Mouse (Mus musculus) layer of hippocampus, adult 9-11 months (tissue): ENCODE results near the gene 4931409K22Rik.

Experiments used
- DNase-seq: peaks from one replicate; pipeline ENCODE4 v3.0.0; 2022

The 4931409K22Rik gene

GRCm38 (mm10) chr5:24556709-24557108 is at the start of gene 4931409K22Rik:
TSS of gene 4931409K22Rik (minus strand) at chr5:24556809.
- DNase-seq = no peak

GRCm38 (mm10) chr5:24605980-24606665 is 49.5 kb upstream of the 4931409K22Rik start:
- DNase-seq = no peak

DNA sequence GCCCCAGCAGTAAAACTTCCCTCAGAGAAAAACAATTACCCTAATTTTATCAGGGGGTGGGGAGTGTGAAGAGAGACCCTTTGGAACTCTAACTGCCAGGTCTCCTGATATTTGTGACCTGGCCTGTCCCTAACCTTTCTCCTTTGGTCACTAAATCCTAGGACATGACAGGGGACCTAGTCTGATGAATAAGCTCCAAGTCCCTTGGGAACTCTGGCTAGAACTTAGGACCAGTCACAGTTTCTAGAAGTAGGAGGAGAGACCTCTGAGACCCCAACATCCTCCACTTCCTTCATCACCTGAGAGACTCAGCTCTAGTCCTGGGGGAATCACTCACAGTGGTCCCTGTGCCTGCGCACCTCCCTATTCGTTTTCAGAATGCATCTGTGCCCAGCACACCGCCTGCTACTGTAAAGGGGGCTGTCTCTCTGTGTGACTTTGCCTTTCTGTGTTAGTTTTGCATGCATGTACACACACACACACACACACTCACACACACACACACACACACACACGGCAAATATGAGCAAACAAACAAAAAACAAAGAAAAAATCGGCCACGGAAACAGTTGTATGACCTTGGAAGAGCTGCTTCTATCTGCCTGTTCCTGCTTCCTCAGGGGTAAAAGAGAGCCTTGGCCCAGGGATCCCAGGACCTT is 48.8 kb upstream of the 4931409K22Rik start:
- no peak for DNase-seq

DNA sequence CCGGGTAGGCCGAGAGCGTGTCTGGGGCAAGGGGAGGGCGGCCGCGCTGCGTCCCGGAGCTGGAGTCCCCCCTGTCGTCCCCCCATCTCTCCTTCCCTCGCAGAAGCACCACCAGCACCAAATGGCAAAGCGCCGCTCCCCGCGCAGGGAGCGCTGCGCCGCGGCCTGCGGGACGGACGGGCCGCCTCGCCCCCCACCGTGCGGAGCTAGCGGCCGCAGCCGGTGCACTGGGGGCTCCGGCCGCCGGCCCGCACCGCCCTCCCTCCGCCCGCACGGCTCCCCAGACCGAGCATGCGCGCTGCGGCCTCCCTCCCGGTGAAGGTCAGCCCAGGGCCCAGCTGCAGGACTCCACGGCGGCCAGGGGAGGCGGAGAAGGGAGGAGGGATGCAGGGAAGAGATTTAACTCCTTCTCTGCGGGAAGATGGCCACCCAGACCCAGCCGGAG is 48.1 kb upstream of the 4931409K22Rik start:
- peak; percentile 81 for DNase-seq

GRCm38 (mm10) chr5:24604080-24604655 is 47.6 kb upstream of the 4931409K22Rik start:
- DNase-seq = no peak

DNA sequence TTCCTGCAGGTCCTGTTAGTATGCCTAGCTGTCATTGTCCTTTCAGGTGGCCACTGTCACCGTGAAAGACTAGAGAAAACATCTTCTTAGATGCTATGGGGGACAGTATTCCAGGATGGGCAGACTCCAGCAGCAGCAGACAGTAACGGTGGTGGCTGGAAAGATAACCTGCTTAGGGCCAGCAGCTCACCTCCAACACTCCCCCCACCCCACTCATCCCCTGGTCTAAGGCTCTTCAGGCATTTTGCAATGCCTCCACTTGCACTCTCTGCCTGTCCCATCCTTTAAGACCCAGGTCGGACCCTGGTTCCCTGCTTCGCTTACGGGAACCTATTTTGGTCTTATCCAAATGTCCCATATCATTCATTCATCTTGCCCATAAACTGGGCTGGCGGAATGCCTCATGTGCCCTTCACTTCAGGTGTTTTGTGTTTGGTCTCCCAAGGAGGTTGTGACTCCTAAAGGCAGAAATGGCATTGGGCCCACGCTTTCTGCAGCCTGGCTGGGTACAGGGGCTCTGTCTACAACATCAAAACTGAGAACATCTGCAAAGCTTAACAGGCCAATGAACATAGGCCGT is 46.9 kb upstream of the 4931409K22Rik start:
- no peak for DNase-seq

DNA sequence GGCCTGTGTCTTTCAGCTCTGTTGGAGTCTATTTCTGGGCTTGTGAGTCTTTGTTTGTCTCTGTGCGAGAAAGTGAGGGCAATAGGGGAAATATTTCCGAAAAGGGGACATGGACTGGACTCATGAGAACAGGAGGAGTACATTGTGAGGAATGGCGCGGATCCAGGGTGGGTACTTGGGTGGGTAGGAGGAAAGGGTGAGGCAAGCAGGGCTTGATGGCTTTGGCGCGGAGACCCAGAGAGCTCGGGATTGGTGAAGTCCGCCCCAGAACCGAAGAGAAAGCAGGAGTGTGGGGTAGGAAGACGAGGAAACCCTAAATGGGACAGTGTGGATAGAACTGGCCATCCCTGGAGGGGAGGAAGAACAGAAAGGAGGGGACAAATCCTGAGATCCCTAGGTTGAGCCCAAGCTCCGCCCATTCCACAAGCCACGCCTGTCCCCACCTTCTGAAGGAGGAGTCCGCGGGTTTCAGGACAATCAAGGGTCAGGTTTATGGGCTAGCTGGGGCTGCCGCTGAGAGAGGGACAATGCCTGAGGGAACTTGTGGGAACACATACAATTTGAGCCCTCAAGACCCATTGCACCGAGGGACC is 46.2 kb upstream of the 4931409K22Rik start:
- DNase-seq = no peak

GRCm38 (mm10) chr5:24601911-24602750 is 45.5 kb upstream of the 4931409K22Rik start:
- DNase-seq = no peak

- no peak for DNase-seq
Measured at GRCm38 (mm10) chr5:24601071-24601835, 44.6 kb upstream of the 4931409K22Rik start.

DNA sequence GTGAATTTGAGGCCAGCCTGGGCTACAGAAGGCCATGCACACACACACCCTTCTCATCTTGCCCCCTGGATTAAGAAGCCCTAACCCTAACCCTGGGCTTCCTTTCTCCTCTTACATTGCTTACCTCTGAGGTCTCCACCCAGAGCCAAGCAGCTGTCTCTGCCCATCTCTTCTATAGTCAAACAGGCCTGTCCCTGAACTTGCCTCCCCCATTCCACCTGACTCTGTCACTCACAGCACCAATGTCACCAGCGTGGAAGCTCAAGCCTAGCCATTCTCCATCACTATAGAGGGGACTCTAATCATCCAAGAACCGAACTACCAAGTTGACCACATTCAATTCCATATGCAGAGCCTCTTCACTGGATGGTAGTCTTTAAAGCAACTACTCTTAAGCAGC is 43.6 kb upstream of the 4931409K22Rik start:
- no peak for DNase-seq

- no peak for DNase-seq
Measured at GRCm38 (mm10) chr5:24599137-24599536, 42.5 kb upstream of the 4931409K22Rik start.

DNA sequence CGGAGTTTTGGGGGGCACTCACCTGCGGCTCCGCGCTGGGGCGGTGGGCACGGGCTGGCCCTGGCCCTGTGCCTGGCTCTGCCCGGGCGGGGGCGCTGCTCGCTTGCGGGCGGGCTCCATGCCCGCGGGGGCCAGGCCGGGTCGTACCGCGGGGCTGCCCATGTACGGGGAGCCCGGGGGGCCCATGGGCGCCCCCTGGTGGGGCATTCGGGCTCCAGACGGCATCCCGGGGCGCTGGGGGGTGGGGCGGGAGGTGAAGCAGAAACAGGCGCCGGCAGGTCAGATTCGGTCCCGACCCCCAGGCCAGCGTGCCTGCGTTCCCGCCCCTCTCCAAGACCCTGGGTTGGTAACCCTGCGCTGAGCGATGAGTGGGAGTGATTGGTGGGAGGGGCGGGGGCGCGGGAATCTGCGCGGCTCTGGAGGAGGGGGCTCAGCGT is 42.0 kb upstream of the 4931409K22Rik start:
- no peak for DNase-seq

DNA sequence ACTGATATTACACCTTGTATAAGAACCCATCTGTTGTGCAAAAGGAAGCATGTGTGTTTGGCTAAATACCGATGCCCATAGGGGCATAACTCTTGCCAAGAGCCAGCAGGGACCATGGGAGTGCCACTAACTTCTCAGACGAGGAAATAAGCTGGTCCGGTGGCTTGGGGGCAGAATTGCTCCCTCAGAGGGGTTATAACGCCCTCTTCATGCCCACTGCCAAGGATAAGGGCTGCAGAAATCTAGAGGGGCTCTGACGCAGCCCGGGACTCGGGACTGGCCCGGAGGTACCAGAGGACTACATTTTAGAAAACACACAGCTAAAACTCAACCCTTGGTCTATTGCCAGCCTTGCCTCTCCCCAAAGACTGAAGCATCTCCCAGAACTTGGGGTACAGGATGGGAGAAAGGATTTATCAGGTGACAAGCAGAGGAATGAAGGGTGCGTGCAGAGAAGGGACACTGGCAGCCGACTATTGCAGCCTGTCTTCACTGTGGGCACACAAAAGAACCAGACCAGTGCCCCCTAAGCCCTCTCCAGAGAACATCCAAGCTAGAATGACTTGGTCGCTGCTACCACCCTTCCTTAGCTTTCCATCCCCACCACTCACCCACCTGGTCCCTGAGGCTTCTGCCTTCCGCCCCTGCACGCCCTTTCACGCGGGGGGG is 41.4 kb upstream of the 4931409K22Rik start:
- DNase-seq = no peak

GRCm38 (mm10) chr5:24597221-24597728 is 40.7 kb upstream of the 4931409K22Rik start:
- peak; percentile 84 for DNase-seq

DNA sequence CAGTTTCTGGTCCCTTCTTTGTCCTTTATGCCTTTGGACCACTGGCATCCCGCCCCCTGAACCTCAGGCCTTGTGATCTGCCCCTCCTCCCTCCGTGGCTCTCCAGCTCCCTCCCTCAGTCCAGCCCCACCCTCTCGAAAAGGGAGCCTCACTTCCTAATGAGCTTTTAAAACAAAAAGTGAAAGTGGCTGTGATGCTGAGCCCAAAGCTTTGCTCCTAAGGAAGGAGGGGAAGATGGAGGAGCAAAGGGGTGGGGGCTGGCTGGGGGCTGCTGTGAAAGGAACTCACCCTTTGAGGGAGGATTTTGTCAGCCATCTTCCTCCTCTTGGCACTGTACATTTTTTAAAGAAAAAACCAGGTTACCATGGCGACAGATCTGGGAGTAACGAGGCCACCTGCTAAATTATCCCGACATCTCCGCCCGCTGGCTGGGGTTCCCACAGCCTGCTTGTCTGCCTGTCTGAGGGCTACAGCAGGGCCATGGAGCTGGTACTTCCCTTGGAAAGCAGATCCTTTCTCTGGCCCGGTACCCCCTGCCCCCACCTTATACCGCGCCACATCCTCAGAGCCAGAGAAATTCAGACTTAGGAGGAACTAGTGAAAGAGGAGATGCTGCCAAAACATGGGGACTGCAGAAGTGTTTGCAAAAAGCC is 40.0 kb upstream of the 4931409K22Rik start:
- DNase-seq = peak; percentile 84

- DNase-seq = no peak
Measured at GRCm38 (mm10) chr5:24595786-24596380, 39.3 kb upstream of the 4931409K22Rik start.

DNA sequence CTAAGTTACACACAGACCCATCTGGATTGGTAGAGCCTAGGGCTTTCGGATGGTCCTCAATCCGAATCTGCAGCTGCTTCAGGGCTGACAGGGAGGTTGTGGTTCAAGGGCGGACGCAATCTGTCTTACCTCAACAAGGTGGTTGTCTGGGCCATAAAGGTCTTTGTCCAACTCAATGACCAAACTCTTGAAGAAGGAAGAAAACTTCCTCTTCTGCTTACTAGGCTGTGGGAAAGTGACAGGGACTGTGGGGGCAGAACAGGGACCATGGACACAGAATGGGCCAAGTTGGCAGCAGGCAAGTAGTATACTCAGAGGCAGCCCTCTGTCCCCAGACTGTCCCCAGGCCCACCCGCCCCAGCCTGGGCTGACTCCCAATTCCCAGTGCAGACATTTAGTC is 38.7 kb upstream of the 4931409K22Rik start:
- DNase-seq = no peak

GRCm38 (mm10) chr5:24594346-24594745 is 37.7 kb upstream of the 4931409K22Rik start:
- DNase-seq = no peak

DNA sequence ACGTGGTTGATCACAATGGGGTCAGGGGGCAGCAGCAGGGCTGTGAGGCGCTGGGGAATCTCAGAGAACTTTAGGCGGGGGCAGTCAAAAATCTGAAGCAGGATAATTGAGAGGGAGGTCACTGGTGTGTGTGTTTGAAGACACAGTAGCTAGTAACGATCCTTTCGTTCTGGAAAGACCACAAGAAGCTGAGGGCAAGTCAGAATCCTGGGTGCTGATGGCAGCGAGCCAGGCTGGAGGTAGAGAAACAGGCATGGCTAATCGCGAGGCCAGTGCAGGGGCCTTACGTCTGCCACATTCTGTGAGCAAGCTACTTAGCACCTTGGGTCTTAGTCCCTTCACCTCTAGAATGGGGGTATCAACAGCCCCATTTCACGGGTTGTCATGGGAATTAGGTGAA is 37.3 kb upstream of the 4931409K22Rik start:
- no peak for DNase-seq

- DNase-seq = no peak
Measured at GRCm38 (mm10) chr5:24593230-24593629, 36.6 kb upstream of the 4931409K22Rik start.
